Mouse (Mus musculus): Measurements from ENCODE around the gene Nr0b2.

Nr0b2 gene

GRCm38 (mm10) chr4:133605330-133605729 is 52.2 kb downstream of the Nr0b2 start:
- peak; percentile 54 to 73 for DNase-seq (ENCODE audit: low spot score in 2 of 2)

All from urinary bladder, adult 18-20 months (tissue).